Mouse (Mus musculus): ENCODE measurements at regions not wholly inside any gene's neighbourhood (a gene's known extent, or its start where the extent isn't known, plus 50 kb on each side); places are given as distances from the start of the nearest gene placed in this dataset.
A peak's percentile ranks its signal among the peaks of the same experiment; 100 is the strongest.

GRCm38 (mm10) chr9:115389082-115389481 is 78.9 kb upstream of the Stt3b start:
- DNase-seq (ENCODE audit: low read depth): no peak
- no peak for TF ChIP-seq POLR2A (IDR thresholded peaks at IDR 0.05; ENCODE audit: borderline replicate concordance, extremely low read depth, insufficient read depth, insufficient read length, poor library complexity, severe bottlenecking)

- no peak for TF ChIP-seq CTCF (IDR thresholded peaks at IDR 0.05; ENCODE audit: borderline replicate concordance, extremely low read depth, insufficient read depth, insufficient read length)
- no peak for TF ChIP-seq POLR2A (IDR thresholded peaks at IDR 0.05; ENCODE audit: borderline replicate concordance, extremely low read depth, insufficient read depth, insufficient read length, poor library complexity, severe bottlenecking)
- peak; percentile 89 for DNase-seq (ENCODE audit: low read depth)
Measured at GRCm38 (mm10) chr9:115390880-115391281, 80.7 kb upstream of the Stt3b start.

- no peak for TF ChIP-seq CTCF (IDR thresholded peaks at IDR 0.05; ENCODE audit: borderline replicate concordance, extremely low read depth, insufficient read depth, insufficient read length)
- no peak for TF ChIP-seq POLR2A (IDR thresholded peaks at IDR 0.05; ENCODE audit: borderline replicate concordance, extremely low read depth, insufficient read depth, insufficient read length, poor library complexity, severe bottlenecking)
- DNase-seq (ENCODE audit: low read depth): no peak
Measured at GRCm38 (mm10) chr9:115395511-115395910, 85.3 kb upstream of the Stt3b start.

GRCm38 (mm10) chr9:115400461-115400860 is 90.2 kb upstream of the Stt3b start:
- no peak for DNase-seq (ENCODE audit: low read depth)
- TF ChIP-seq POLR2A (IDR thresholded peaks at IDR 0.05; ENCODE audit: borderline replicate concordance, extremely low read depth, insufficient read depth, insufficient read length, poor library complexity, severe bottlenecking) (no peak), CTCF (IDR thresholded peaks at IDR 0.05; ENCODE audit: borderline replicate concordance, extremely low read depth, insufficient read depth, insufficient read length) (no peak)

- TF ChIP-seq POLR2A (IDR thresholded peaks at IDR 0.05; ENCODE audit: borderline replicate concordance, extremely low read depth, insufficient read depth, insufficient read length, poor library complexity, severe bottlenecking) (no peak), CTCF (IDR thresholded peaks at IDR 0.05; ENCODE audit: borderline replicate concordance, extremely low read depth, insufficient read depth, insufficient read length) (no peak)
- peak; percentile 52 for DNase-seq (ENCODE audit: low read depth)
Measured at GRCm38 (mm10) chr9:115401405-115402151, 91.4 kb upstream of the Stt3b start.

- no peak for DNase-seq (ENCODE audit: low read depth)
- TF ChIP-seq CTCF (IDR thresholded peaks at IDR 0.05; ENCODE audit: borderline replicate concordance, extremely low read depth, insufficient read depth, insufficient read length) (no peak), POLR2A (IDR thresholded peaks at IDR 0.05; ENCODE audit: borderline replicate concordance, extremely low read depth, insufficient read depth, insufficient read length, poor library complexity, severe bottlenecking) (no peak)
Measured at GRCm38 (mm10) chr9:115402661-115403060, 92.4 kb upstream of the Stt3b start.

- TF ChIP-seq CTCF (IDR thresholded peaks at IDR 0.05; ENCODE audit: borderline replicate concordance, extremely low read depth, insufficient read depth, insufficient read length) (no peak), POLR2A (IDR thresholded peaks at IDR 0.05; ENCODE audit: borderline replicate concordance, extremely low read depth, insufficient read depth, insufficient read length, poor library complexity, severe bottlenecking) (no peak)
- no peak for DNase-seq (ENCODE audit: low read depth)
Measured at GRCm38 (mm10) chr9:115403354-115403968, 93.2 kb upstream of the Stt3b start.

GRCm38 (mm10) chr9:115407901-115408470 is 97.8 kb upstream of the Stt3b start:
- DNase-seq (ENCODE audit: low read depth): no peak
- TF ChIP-seq CTCF (IDR thresholded peaks at IDR 0.05; ENCODE audit: borderline replicate concordance, extremely low read depth, insufficient read depth, insufficient read length) (no peak), POLR2A (IDR thresholded peaks at IDR 0.05; ENCODE audit: borderline replicate concordance, extremely low read depth, insufficient read depth, insufficient read length, poor library complexity, severe bottlenecking) (no peak)

GRCm38 (mm10) chr9:115408886-115409285 is 98.7 kb upstream of the Stt3b start:
- no peak for DNase-seq (ENCODE audit: low read depth)

GRCm38 (mm10) chr9:115414190-115414589 is 104.0 kb upstream of the Stt3b start:
- TF ChIP-seq CTCF (IDR thresholded peaks at IDR 0.05; ENCODE audit: borderline replicate concordance, extremely low read depth, insufficient read depth, insufficient read length) (no peak), POLR2A (IDR thresholded peaks at IDR 0.05; ENCODE audit: borderline replicate concordance, extremely low read depth, insufficient read depth, insufficient read length, poor library complexity, severe bottlenecking) (no peak)
- no peak for DNase-seq (ENCODE audit: low read depth)

More at GRCm38 (mm10) chr9:115408886-115409285, 98.7 kb upstream of the Stt3b start:
- TF ChIP-seq POLR2A (IDR thresholded peaks at IDR 0.05; ENCODE audit: borderline replicate concordance, extremely low read depth, insufficient read depth, insufficient read length, poor library complexity, severe bottlenecking) (no peak), CTCF (IDR thresholded peaks at IDR 0.05; ENCODE audit: borderline replicate concordance, extremely low read depth, insufficient read depth, insufficient read length) (no peak)

GRCm38 (mm10) chr9:115422786-115423185 is 112.6 kb upstream of the Stt3b start:
- no peak for DNase-seq (ENCODE audit: low read depth)
- TF ChIP-seq POLR2A (IDR thresholded peaks at IDR 0.05; ENCODE audit: borderline replicate concordance, extremely low read depth, insufficient read depth, insufficient read length, poor library complexity, severe bottlenecking) (no peak), CTCF (IDR thresholded peaks at IDR 0.05; ENCODE audit: borderline replicate concordance, extremely low read depth, insufficient read depth, insufficient read length) (no peak)
